Mouse (Mus musculus) midbrain, embryonic 14.5 days (tissue): ENCODE measurements around the gene Hnrnph2. TPM values are rescaled to one million over a fixed set of nuclear protein-coding genes. Genes with fewer than 3 reads are reported as not detected.

Source experiments
- ATAC-seq: fragments of 200-750 bp; cut with Nextera tagmentation; 2 replicates; pipeline ENCODE4 v1.8.0; 2017; ENCODE audit warnings: moderate number of reproducible peaks, moderate library complexity; ENCODE audit not compliant: low FRiP score, low TSS enrichment
- DNase-seq: peaks from one replicate; pipeline ENCODE4 v3.0.0-alpha.2; 2015
- H3K27ac ChIP-seq: fragments of 300-500 bp; sonication (generic); replicated peaks from 2 replicates; pipeline ENCODE4 v1.5.1; 2014; ENCODE audit warnings: mild to moderate bottlenecking, low read depth, low read length, moderate library complexity
- H3K27me3 ChIP-seq: fragments of 300-500 bp; sonication (generic); 2 replicates; pipeline ENCODE4 v1.6.1; 2014; ENCODE audit warnings: low read length, control low read depth, mixed read lengths; ENCODE audit not compliant: control insufficient read depth, insufficient read depth
- H3K36me3 ChIP-seq: fragments of 300-500 bp; sonication (generic); 2 replicates; pipeline ENCODE4 v1.6.1; 2014; ENCODE audit warnings: low read length, control low read depth; ENCODE audit not compliant: control insufficient read depth, insufficient read depth
- H3K4me1 ChIP-seq: fragments of 300-500 bp; sonication (generic); 2 replicates; pipeline ENCODE4 v1.6.1; 2014; ENCODE audit warnings: mild to moderate bottlenecking, antibody characterized with exemption, low read length, control low read depth; ENCODE audit not compliant: control insufficient read depth, insufficient read depth
- H3K4me2 ChIP-seq: fragments of 300-500 bp; sonication (generic); 2 replicates; pipeline ENCODE4 v1.6.1; 2014; ENCODE audit warnings: mild to moderate bottlenecking, low read length, moderate library complexity
- H3K4me3 ChIP-seq: fragments of 300-500 bp; sonication (generic); replicated peaks from 2 replicates; pipeline ENCODE4 v1.5.1; 2014; ENCODE audit warnings: low read depth, low read length
- H3K9ac ChIP-seq: fragments of 300-500 bp; sonication (generic); replicated peaks from 2 replicates; pipeline ENCODE4 v1.6.1; 2014; ENCODE audit warnings: mild to moderate bottlenecking, low read length, moderate library complexity
- H3K9me3 ChIP-seq: fragments of 300-500 bp; sonication (generic); 2 replicates; pipeline ENCODE4 v1.6.1; 2016; ENCODE audit warnings: low read length, control low read depth, mixed read lengths; ENCODE audit not compliant: control insufficient read depth
- WGBS: fragments of 180-500 bp; shearing (Covaris S2); extraction: QIAGEN DNeasy Blood & Tissue Kit; methylation state at CpG from one replicate; pipeline ENCODE4 v1.1.7; 2014; 5-methylcytosine and 5-hydroxymethylcytosine counted together
- polyA plus RNA-seq: library from polyadenylated mRNA; unstranded; fragments of >200 nt; fragmentation: Nextera tagmentation; extraction: Ambion mirVana; gene quantifications from 2 replicates; pipeline ENCODE4 v1.2.1, GENCODE M21; 2014

Hnrnph2 gene
- polyA plus RNA-seq = 92.3 and 106 TPM in 2 replicates

GRCm38 (mm10) chrX:134600659-134601379 is at the start of gene Hnrnph2, which contains the start of gene Gla:
Gene Hnrnph2, plus strand, starts transcription at chrX:134601179.
Gene Gla, minus strand, starts transcription at chrX:134601125.
- H3K9ac ChIP-seq = peak within 1 kb of the TSS; percentile 47
- peak within 1 kb of the TSS; percentile 46 for H3K4me3 ChIP-seq
- H3K9me3 ChIP-seq = no peaks in the 10 kb centered on the region
- H3K4me2 ChIP-seq = peak within 1 kb of the TSS; percentile 56
- H3K36me3 ChIP-seq = no peaks in the 10 kb centered on the region
- no peaks in the 10 kb centered on the region for H3K27me3 ChIP-seq
- H3K4me1 ChIP-seq = 0 out of 2 replicates have a peak, but pooled peaks cover 7% of the 10 kb centered on the region
- peak; percentile 98 for ATAC-seq
- 23% methylated on average over 33 of the region's 33 CpGs for WGBS
- peak within 1 kb of the TSS; percentile 93 for H3K27ac ChIP-seq
- DNase-seq = peak; percentile 96

- no peaks in the 10 kb centered on the region for H3K4me1 ChIP-seq
- no peak overlapping the region for H3K4me2 ChIP-seq
- H3K9ac ChIP-seq = no peak overlapping the region
- ATAC-seq = no peak
- H3K27ac ChIP-seq = no peak overlapping the region
- no peaks in the 10 kb centered on the region for H3K36me3 ChIP-seq
- no peaks in the 10 kb centered on the region for H3K27me3 ChIP-seq
- DNase-seq = no peak
- H3K4me3 ChIP-seq = no peak overlapping the region
- 90% methylated on average over 4 of the region's 4 CpGs for WGBS
- no peaks in the 10 kb centered on the region for H3K9me3 ChIP-seq
These were observed 47.7 kb upstream of the Hnrnph2 start for GRCm38 (mm10) chrX:134553326-134553725.

GRCm38 (mm10) chrX:134554425-134554824 is 46.6 kb upstream of the Hnrnph2 start:
- no peak for ATAC-seq
- no peaks in the 10 kb centered on the region for H3K4me1 ChIP-seq
- WGBS = 75% methylated on average over 6 of the region's 6 CpGs
- no peak overlapping the region for H3K9ac ChIP-seq
- no peaks in the 10 kb centered on the region for H3K9me3 ChIP-seq
- no peaks in the 10 kb centered on the region for H3K36me3 ChIP-seq
- H3K27ac ChIP-seq = no peak overlapping the region
- H3K4me2 ChIP-seq = no peak overlapping the region
- no peak overlapping the region for H3K4me3 ChIP-seq
- no peaks in the 10 kb centered on the region for H3K27me3 ChIP-seq
- DNase-seq = no peak

- Histone ChIP-seq H3K9me3 (no peaks in the 10 kb centered on the region), H3K4me1 (no peaks in the 10 kb centered on the region), H3K36me3 (no peaks in the 10 kb centered on the region), H3K27me3 (no peaks in the 10 kb centered on the region), H3K27ac (no peak overlapping the region), H3K4me3 (no peak overlapping the region), H3K4me2 (no peak overlapping the region), H3K9ac (no peak overlapping the region)
- DNase-seq (no peak), ATAC-seq (no peak)
- 90% methylated on average over 4 of the region's 4 CpGs for WGBS
These were observed 36.7 kb upstream of the Hnrnph2 start for GRCm38 (mm10) chrX:134564326-134564725.

GRCm38 (mm10) chrX:134566536-134567222 is 34.3 kb upstream of the Hnrnph2 start:
- no peak overlapping the region for H3K27ac ChIP-seq
- WGBS = 88% methylated on average over 8 of the region's 8 CpGs
- H3K4me1 ChIP-seq = no peaks in the 10 kb centered on the region
- no peaks in the 10 kb centered on the region for H3K36me3 ChIP-seq
- no peak overlapping the region for H3K4me2 ChIP-seq
- H3K9ac ChIP-seq = no peak overlapping the region
- DNase-seq = no peak
- H3K27me3 ChIP-seq = no peaks in the 10 kb centered on the region
- ATAC-seq = no peak
- no peaks in the 10 kb centered on the region for H3K9me3 ChIP-seq
- no peak overlapping the region for H3K4me3 ChIP-seq

- Histone ChIP-seq H3K27me3 (no peaks in the 10 kb centered on the region), H3K36me3 (no peaks in the 10 kb centered on the region), H3K4me3 (no peak overlapping the region), H3K4me1 (no peaks in the 10 kb centered on the region), H3K27ac (no peak overlapping the region), H3K4me2 (no peak overlapping the region), H3K9me3 (no peaks in the 10 kb centered on the region), H3K9ac (no peak overlapping the region)
- 96% methylated on average over 4 of the region's 4 CpGs for WGBS
- no peak for DNase-seq
- ATAC-seq = no peak
These were observed 23.1 kb upstream of the Hnrnph2 start for GRCm38 (mm10) chrX:134577896-134578295.

- Histone ChIP-seq H3K9me3 (no peaks in the 10 kb centered on the region), H3K27me3 (no peaks in the 10 kb centered on the region), H3K4me2 (no peak overlapping the region), H3K4me1 (no peaks in the 10 kb centered on the region), H3K36me3 (no peaks in the 10 kb centered on the region), H3K9ac (no peak overlapping the region), H3K4me3 (no peak overlapping the region), H3K27ac (no peak overlapping the region)
- no peak for DNase-seq
- ATAC-seq = no peak
- WGBS = 88% methylated on average over 14 of the region's 14 CpGs
These were observed 20.3 kb upstream of the Hnrnph2 start for GRCm38 (mm10) chrX:134580528-134581305.

- H3K4me1 ChIP-seq = no peaks in the 10 kb centered on the region
- WGBS = 81% methylated on average over 11 of the region's 11 CpGs
- no peak overlapping the region for H3K4me2 ChIP-seq
- no peak overlapping the region for H3K4me3 ChIP-seq
- ATAC-seq (no peak), DNase-seq (no peak)
- H3K27ac ChIP-seq = no peak overlapping the region
- no peaks in the 10 kb centered on the region for H3K9me3 ChIP-seq
- H3K27me3 ChIP-seq = no peaks in the 10 kb centered on the region
- no peak overlapping the region for H3K9ac ChIP-seq
- no peaks in the 10 kb centered on the region for H3K36me3 ChIP-seq
These were observed 18.7 kb upstream of the Hnrnph2 start for GRCm38 (mm10) chrX:134582270-134582669.
